Mouse (Mus musculus): ENCODE data around the gene Ppp2r5d.

The Ppp2r5d gene

GRCm38 (mm10) chr17:46704887-46705835, at the start of gene Ppp2r5d:
Gene Ppp2r5d, minus strand, starts transcription at chr17:46705111.
- DNase-seq = peak; percentile 95 to 97

- peak; percentile 96 to 97 for DNase-seq
These were observed 47.1 kb upstream of the Ppp2r5d start, which contains the start of gene Cnpy3 for GRCm38 (mm10) chr17:46751794-46752556. Gene Cnpy3, minus strand, starts transcription at chr17:46752214.

DNA sequence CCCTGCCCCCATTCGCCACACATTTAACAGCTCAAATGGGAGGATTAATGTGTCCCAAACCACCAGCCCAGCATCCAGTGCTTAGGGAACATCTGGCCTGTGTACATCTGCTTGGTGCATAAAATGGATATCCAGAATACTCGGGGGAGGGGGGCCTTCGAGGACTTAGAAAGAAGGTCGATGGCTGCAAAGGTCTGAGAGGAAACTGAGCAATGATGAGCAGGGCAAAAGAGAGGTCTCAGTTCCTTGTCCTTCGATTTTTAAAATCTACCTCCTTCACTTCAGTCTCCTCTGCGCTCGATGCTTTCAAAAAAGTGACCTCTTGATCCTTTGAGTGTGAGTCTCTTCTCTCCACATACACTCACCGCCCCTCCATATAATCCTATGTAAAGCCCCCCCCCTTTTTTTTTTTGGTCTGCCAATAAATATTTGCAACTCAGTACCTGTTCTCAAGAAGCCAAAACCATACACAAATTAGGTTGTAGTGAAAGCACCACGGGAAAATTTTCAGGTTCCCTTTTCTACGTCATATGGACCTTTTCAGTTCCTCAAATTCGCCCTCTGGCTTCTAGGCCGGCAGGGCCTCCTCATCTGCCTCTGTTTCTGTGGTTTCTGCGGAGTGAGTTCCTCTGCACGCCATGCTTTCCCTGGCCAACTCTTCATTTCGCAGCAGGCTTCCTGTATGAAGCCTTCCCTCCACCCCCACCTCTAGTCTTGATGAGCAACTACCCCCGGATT, 46.3 kb upstream of the Ppp2r5d start:
- DNase-seq = peak in 1 of 2 experiments; percentile 60

GRCm38 (mm10) chr17:46750580-46750979, 45.7 kb upstream of the Ppp2r5d start:
- DNase-seq = no peak

GRCm38 (mm10) chr17:46749282-46749681, 44.4 kb upstream of the Ppp2r5d start:
- DNase-seq = no peak

DNA sequence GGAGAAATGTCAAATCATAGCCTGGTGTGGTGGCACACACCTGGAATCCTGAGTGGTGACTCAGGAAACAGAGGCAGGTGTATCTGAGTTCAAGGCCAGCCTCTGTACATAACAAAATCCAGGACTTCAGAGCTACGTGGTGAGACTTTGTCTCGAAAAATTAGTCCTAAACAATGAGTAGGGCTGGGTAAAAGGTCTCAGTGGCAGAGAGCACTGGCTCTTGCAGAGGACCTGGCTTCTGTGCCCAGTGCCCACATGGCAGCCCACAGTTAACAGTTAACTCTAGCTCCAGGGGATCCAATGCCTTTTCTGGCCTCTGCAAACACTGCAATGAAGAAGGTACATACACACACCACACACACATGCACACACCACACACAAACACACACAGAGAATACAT, 42.9 kb upstream of the Ppp2r5d start:
- no peak for DNase-seq

DNA sequence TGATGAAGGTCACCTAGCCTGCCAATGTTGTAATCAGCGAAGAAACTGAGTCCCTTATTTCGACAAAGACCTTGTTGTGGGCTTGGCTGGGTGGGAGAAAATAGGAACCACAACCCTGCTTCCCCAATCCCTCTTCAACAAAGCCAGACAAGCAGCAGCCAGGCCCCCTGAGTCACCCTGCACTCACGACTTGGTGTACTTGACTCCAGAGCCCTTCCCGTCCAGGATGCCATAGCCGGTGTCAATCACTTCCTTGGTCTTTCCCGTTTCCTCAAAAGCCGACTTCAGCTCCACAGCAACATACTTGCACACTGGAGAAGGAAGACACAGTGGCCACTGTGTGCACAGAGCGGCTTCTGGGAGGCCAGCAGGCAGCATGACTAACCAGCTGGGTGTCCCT, 42.3 kb upstream of the Ppp2r5d start:
- DNase-seq = no peak

- DNase-seq = no peak
These were observed 40.6 kb upstream of the Ppp2r5d start for GRCm38 (mm10) chr17:46745506-46745905.

DNA sequence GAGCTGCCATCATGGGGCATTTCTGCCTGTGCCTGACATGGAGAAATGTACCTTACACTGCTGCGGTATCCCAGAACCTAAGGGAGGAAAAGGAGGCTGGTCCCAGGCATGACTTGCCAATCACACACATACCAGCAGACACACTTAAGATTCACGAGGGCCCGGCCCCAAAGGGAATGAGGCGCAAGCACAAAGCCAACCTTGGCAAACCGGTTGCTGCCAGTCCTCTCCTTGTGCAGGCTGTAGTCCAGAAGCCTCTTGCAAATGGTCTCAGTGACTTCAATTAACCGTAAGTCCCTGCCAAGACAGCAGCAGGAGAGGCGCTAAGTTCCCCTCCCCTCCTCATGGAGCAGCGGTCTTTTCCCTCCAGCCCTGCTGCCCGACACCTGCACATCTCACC, 38.1 kb upstream of the Ppp2r5d start:
- DNase-seq = no peak

- no peak for DNase-seq
These were observed 36.4 kb upstream of the Ppp2r5d start for GRCm38 (mm10) chr17:46741305-46741704.

GRCm38 (mm10) chr17:46736160-46736559, 31.2 kb upstream of the Ppp2r5d start:
- no peak for DNase-seq

DNA sequence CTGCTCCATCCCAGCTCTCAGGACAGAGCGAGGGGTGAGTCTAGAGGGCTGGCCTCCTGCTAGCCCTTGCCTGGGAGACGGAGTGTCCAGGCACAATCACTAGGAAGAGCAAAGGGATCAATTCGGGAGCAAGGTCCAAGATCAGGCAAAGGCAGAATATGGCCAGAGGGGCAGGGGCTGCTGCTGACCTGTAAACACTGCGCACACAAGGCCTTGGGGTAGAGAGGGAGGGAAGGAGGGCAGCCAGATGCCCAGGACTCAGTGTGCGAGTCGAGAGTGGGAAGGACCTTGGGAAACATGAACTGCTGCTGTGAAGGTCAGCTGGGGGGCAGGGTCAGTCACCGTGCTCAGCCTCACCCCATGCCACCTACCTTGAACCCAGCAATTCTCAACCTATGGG, 30.4 kb upstream of the Ppp2r5d start:
- no peak for DNase-seq

DNA sequence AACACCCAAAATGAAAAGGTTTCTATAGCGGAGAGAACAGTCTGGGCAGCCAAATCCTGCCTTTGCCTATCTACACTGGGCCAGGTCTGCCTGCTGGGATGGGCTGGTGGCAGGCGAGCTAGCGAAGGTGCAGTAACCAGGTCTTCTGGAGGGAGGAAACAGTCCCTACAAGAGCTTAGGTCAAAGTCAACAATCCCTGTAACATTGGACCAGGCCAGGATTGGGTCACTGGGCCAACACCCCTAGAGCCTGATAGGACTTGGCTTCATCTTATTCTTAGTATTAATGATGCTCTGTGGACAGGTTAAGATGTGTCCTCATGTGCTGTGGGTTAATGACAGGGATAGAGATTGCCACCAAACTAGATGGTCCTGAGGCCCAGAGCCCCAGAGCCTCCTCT, 29.1 kb upstream of the Ppp2r5d start:
- no peak for DNase-seq

DNA sequence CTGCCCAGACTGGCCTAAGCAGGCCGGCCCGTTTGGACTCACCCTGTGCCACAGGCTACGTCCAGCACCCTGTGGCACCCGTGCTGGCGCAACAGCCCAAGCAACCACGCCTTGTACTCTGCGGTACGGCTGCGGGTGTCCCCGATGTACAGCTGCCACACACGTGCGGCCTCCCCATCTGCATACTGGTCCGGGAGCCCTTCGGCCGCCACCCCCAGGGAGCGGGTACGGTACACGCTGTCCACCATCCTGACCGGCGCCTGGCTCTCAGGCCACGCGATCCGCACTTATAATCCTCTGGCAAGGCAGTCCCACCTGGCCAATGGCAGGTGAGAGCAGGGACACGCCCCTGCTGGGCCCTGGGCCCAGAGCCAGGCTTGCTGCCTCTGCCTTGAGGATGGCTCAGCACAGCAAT, 24.0 kb upstream of the Ppp2r5d start, which contains the start of gene Gnmt:
Gene Gnmt, minus strand, starts transcription at position 265 of the 415 bp plus-strand sequence.
- DNase-seq = no peak

DNA sequence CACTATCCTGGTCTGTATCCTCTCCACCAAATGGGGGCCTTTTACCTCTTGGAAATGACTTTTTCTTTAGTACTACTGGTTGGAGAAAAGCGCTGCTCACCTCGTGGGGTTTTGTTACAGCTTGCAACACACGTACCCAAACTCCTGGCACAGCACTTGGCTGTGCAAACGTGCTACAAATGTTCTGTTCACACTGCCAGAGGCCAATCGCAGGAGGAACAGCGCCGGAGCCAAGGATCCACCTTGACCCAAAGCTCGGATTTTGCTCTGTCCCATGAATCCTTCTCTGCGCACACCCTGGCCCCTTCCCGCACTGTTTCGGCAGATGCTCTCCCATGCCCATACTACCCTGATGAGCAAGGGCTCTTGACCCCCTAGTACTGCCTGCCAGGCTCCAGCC, 23.6 kb upstream of the Ppp2r5d start:
- DNase-seq = no peak

DNA sequence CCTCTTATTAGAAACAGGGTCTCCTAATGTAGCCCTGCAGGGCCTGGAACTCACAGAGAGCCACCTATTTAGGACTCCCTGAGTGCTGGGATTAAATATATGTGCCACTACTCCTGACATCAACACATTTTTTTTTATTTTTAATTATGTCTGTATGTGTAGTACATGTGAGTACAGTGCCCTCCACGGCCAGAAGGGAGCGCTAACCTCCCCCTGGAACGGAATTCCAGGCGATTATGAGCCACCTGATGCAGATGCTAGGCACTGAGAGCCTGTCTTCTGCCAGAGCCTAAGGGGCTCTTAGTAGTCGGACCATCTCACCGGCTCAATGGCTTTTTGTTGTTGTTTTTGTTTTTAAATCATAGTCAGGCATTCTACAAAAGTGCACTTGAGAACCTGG, 23.1 kb upstream of the Ppp2r5d start:
- no peak for DNase-seq

GRCm38 (mm10) chr17:46727271-46727670, 22.4 kb upstream of the Ppp2r5d start:
- no peak for DNase-seq

- no peak for DNase-seq
These were observed 21.1 kb upstream of the Ppp2r5d start for GRCm38 (mm10) chr17:46725731-46726645.

GRCm38 (mm10) chr17:46725273-46725672, 20.4 kb upstream of the Ppp2r5d start:
- peak in 1 of 2 experiments; percentile 47 for DNase-seq

DNA sequence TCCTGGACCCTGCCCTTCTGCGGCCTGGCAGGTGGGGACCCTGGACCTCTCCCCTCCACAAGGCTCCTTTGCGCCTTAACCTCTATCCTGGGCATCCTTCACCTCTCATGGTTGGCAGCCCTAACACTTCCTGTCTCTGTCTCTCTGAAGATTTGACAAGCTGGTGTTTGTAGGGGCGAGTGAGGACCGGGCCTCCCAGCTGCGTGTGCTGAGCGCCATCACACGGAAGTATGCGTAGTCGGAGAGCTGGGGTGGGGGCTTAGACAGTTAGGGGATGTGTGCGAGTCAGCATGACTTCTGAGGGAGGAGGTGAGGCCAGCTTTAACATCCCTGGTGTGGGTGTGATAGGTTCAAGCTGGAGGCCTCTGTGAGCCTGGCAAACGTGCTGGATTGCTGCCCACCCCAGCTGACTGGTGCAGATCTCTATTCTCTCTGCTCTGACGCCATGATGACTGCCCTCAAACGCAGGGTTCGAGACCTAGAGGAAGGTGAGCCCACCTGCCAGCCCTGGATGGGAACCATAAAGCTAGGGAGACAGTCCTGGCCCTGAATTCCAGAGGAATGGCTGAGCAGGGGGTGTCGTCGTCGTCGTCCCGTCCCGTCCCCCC, 19.7 kb upstream of the Ppp2r5d start:
- DNase-seq = no peak

DNA sequence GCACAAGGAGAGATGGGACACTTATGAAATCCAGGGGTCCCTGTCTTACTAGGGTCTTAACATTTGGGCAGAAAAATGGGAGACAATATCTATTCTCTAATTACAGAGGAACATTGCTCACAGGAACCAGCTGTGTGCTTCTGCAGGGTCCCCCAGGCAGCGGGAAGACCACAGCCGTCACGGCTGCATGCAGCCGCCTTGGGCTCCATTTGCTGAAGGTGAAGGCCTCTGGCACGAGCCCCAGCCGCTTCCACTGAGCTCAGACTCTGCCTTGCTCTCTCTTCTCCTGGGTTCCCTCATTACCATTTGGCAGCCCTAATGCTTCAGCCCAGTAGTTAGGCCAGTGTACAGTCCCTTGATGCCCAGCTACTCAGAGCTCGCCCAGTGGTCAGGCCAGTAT, 16.2 kb upstream of the Ppp2r5d start:
- DNase-seq = no peak
